Mouse (Mus musculus) midbrain, embryonic 16.5 days (tissue): ENCODE measurements around the gene Lef1. TPM values are rescaled to one million over a fixed set of nuclear protein-coding genes. Genes with fewer than 3 reads are reported as not detected.

Source experiments
- ATAC-seq: fragments of 200-750 bp; cut with Nextera tagmentation; 2 replicates; pipeline ENCODE4 v1.8.0; 2017; ENCODE audit warnings: moderate TSS enrichment
- H3K27ac ChIP-seq: fragments of 300-500 bp; sonication (generic); 2 replicates; pipeline ENCODE4 v1.5.1; 2014; ENCODE audit warnings: mild to moderate bottlenecking, low read length, mixed read lengths
- H3K27me3 ChIP-seq: fragments of 300-500 bp; sonication (generic); 2 replicates; pipeline ENCODE4 v1.6.1; 2014; ENCODE audit warnings: low read depth, low read length, mixed read lengths; ENCODE audit not compliant: control insufficient read depth, insufficient read depth
- H3K36me3 ChIP-seq: fragments of 300-500 bp; sonication (generic); 2 replicates; pipeline ENCODE4 v1.6.1; 2014; ENCODE audit warnings: mild to moderate bottlenecking, low read length, moderate library complexity, mixed read lengths; ENCODE audit not compliant: control insufficient read depth, insufficient read depth
- H3K4me1 ChIP-seq: fragments of 300-500 bp; sonication (generic); 2 replicates; pipeline ENCODE4 v1.6.1; 2014; ENCODE audit warnings: mild to moderate bottlenecking, low read length, mixed read lengths; ENCODE audit not compliant: control insufficient read depth, insufficient read depth
- H3K4me2 ChIP-seq: fragments of 300-500 bp; sonication (generic); 2 replicates; pipeline ENCODE4 v1.6.1; 2014; ENCODE audit warnings: mild to moderate bottlenecking, low read length, mixed read lengths
- H3K4me3 ChIP-seq: fragments of 300-500 bp; sonication (generic); 2 replicates; pipeline ENCODE4 v1.5.1; 2014; ENCODE audit warnings: low read depth, mild to moderate bottlenecking, low read length, moderate library complexity, mixed read lengths
- H3K9ac ChIP-seq: fragments of 300-500 bp; sonication (generic); 2 replicates; pipeline ENCODE4 v1.6.1; 2014; ENCODE audit warnings: low read depth, low read length, mixed read lengths
- H3K9me3 ChIP-seq: fragments of 300-500 bp; sonication (generic); replicated peaks from 2 replicates; pipeline ENCODE4 v1.6.1; 2014; ENCODE audit warnings: mild to moderate bottlenecking, low read length, mixed read lengths; ENCODE audit not compliant: control insufficient read depth, poor library complexity, severe bottlenecking
- WGBS: fragments of 180-500 bp; shearing (Covaris S2); extraction: QIAGEN DNeasy Blood & Tissue Kit; methylation state at CpG from one replicate; pipeline ENCODE4 v1.1.7; 2014; 5-methylcytosine and 5-hydroxymethylcytosine counted together
- polyA plus RNA-seq: library from polyadenylated mRNA; unstranded; fragments of >200 nt; fragmentation: Nextera tagmentation; extraction: Ambion mirVana; gene quantifications from 2 replicates; pipeline ENCODE4 v1.2.1, GENCODE M21; 2015

Gene Lef1
- polyA plus RNA-seq, 1 experiment from 2014 or later: 81.3 TPM

- Histone ChIP-seq H3K27ac (no peak overlapping the region), H3K27me3 (no peaks in the 10 kb centered on the region), H3K4me1 (no peaks in the 10 kb centered on the region), H3K36me3 (no peaks in the 10 kb centered on the region), H3K9ac (no peak overlapping the region), H3K9me3 (no peaks in the 10 kb centered on the region), H3K4me2 (no peak overlapping the region), H3K4me3 (no peak overlapping the region)
- no peak for ATAC-seq
- 94% methylated on average over 4 of the region's 4 CpGs for WGBS
These were observed 16.2 kb downstream of the Lef1 start for GRCm38 (mm10) chr3:131126438-131126837.

- ATAC-seq: peak; percentile 52; the same call in 1 of the 2 replicates
- WGBS: 30% methylated on average over 9 of the region's 9 CpGs
- Histone ChIP-seq H3K9ac (0 out of 2 replicates have a peak overlapping the region, but pooled peaks have one; percentile 26), H3K9me3 (no peaks in the 10 kb centered on the region), H3K4me1 (peaks cover 46% of the 10 kb centered on the region), H3K36me3 (no peaks in the 10 kb centered on the region), H3K4me2 (peak overlapping the region; percentile 19), H3K27me3 (no peaks in the 10 kb centered on the region), H3K27ac (0 out of 2 replicates have a peak overlapping the region, but pooled peaks have one; percentile 26), H3K4me3 (no peak overlapping the region)
These were observed 23.7 kb downstream of the Lef1 start for GRCm38 (mm10) chr3:131134003-131134402.

- Histone ChIP-seq H3K36me3 (no peaks in the 10 kb centered on the region), H3K27ac (no peak overlapping the region), H3K4me2 (no peak overlapping the region; the same call in 1 of the 2 replicates), H3K27me3 (no peaks in the 10 kb centered on the region), H3K4me1 (peaks cover 59% of the 10 kb centered on the region), H3K4me3 (no peak overlapping the region), H3K9me3 (no peaks in the 10 kb centered on the region), H3K9ac (no peak overlapping the region)
- ATAC-seq: no peak
- 28% methylated on average over 9 of the region's 9 CpGs for WGBS
These were observed 25.2 kb downstream of the Lef1 start for GRCm38 (mm10) chr3:131135434-131135833.

- 0 out of 2 replicates have a peak, but pooled peaks have one; percentile 15 for ATAC-seq
- H3K36me3 ChIP-seq: no peaks in the 10 kb centered on the region
- H3K4me2 ChIP-seq: peak overlapping the region; percentile 45
- 5% methylated on average over 8 of the region's 8 CpGs for WGBS
- H3K27ac ChIP-seq: peak overlapping the region; percentile 78
- H3K27me3 ChIP-seq: no peaks in the 10 kb centered on the region
- peak overlapping the region; percentile 40 for H3K9ac ChIP-seq
- peak overlapping the region; percentile 1; the same call in 1 of the 2 replicates for H3K4me3 ChIP-seq
- peaks cover 59% of the 10 kb centered on the region for H3K4me1 ChIP-seq
- no peaks in the 10 kb centered on the region for H3K9me3 ChIP-seq
These were observed 26.2 kb downstream of the Lef1 start for GRCm38 (mm10) chr3:131136455-131136854.

- ATAC-seq: peak; percentile 83
- Histone ChIP-seq H3K4me1 (peaks cover 59% of the 10 kb centered on the region), H3K4me3 (0 out of 2 replicates have a peak overlapping the region, but pooled peaks have one; percentile 7), H3K27ac (peak overlapping the region; percentile 78), H3K9me3 (no peaks in the 10 kb centered on the region), H3K9ac (peak overlapping the region; percentile 28; the same call in 1 of the 2 replicates), H3K4me2 (peak overlapping the region; percentile 45), H3K36me3 (no peaks in the 10 kb centered on the region), H3K27me3 (no peaks in the 10 kb centered on the region)
- 6% methylated on average over 18 of the region's 18 CpGs for WGBS
These were observed 27.0 kb downstream of the Lef1 start for GRCm38 (mm10) chr3:131137119-131137781.

GRCm38 (mm10) chr3:131138224-131138623, 28.0 kb downstream of the Lef1 start:
- ATAC-seq: no peak
- Histone ChIP-seq H3K9ac (no peak overlapping the region), H3K27me3 (no peaks in the 10 kb centered on the region), H3K9me3 (no peaks in the 10 kb centered on the region), H3K27ac (peak overlapping the region; percentile 78), H3K36me3 (no peaks in the 10 kb centered on the region), H3K4me1 (peaks cover 62% of the 10 kb centered on the region), H3K4me2 (peak overlapping the region; percentile 45), H3K4me3 (no peak overlapping the region)
- WGBS: 41% methylated on average over 9 of the region's 9 CpGs

- no peak overlapping the region for H3K4me3 ChIP-seq
- 46% methylated on average over 8 of the region's 8 CpGs for WGBS
- no peak for ATAC-seq
- no peak overlapping the region for H3K9ac ChIP-seq
- peak overlapping the region; percentile 45 for H3K4me2 ChIP-seq
- H3K27me3 ChIP-seq: no peaks in the 10 kb centered on the region
- H3K9me3 ChIP-seq: no peaks in the 10 kb centered on the region
- H3K36me3 ChIP-seq: no peaks in the 10 kb centered on the region
- peaks cover 62% of the 10 kb centered on the region for H3K4me1 ChIP-seq
- peak overlapping the region; percentile 78 for H3K27ac ChIP-seq
These were observed 28.5 kb downstream of the Lef1 start for GRCm38 (mm10) chr3:131138797-131139196.

GRCm38 (mm10) chr3:131139345-131140090, 29.2 kb downstream of the Lef1 start:
- Histone ChIP-seq H3K27me3 (no peaks in the 10 kb centered on the region), H3K4me1 (peaks cover 54% of the 10 kb centered on the region), H3K9me3 (no peaks in the 10 kb centered on the region), H3K4me3 (no peak overlapping the region), H3K4me2 (peak overlapping the region; percentile 30; the same call in 1 of the 2 replicates), H3K27ac (peak overlapping the region; percentile 78), H3K36me3 (no peaks in the 10 kb centered on the region), H3K9ac (no peak overlapping the region)
- no peak for ATAC-seq
- 56% methylated on average over 14 of the region's 14 CpGs for WGBS

- H3K36me3 ChIP-seq: no peaks in the 10 kb centered on the region
- ATAC-seq: no peak
- no peaks in the 10 kb centered on the region for H3K9me3 ChIP-seq
- H3K4me2 ChIP-seq: no peak overlapping the region
- 80% methylated on average over 7 of the region's 7 CpGs for WGBS
- peak overlapping the region; percentile 78 for H3K27ac ChIP-seq
- no peaks in the 10 kb centered on the region for H3K27me3 ChIP-seq
- peaks cover 49% of the 10 kb centered on the region for H3K4me1 ChIP-seq
- no peak overlapping the region for H3K4me3 ChIP-seq
- H3K9ac ChIP-seq: no peak overlapping the region
These were observed 29.8 kb downstream of the Lef1 start for GRCm38 (mm10) chr3:131140091-131140462.
